Mouse (Mus musculus): ENCODE measurements around the gene Gm10147. TPM values are rescaled to one million over a fixed set of nuclear protein-coding genes. Genes with fewer than 3 reads are reported as not detected.

Gene Gm10147
- not detected in 2 replicates for polyA plus RNA-seq (2012; rRNA removed)

DNA sequence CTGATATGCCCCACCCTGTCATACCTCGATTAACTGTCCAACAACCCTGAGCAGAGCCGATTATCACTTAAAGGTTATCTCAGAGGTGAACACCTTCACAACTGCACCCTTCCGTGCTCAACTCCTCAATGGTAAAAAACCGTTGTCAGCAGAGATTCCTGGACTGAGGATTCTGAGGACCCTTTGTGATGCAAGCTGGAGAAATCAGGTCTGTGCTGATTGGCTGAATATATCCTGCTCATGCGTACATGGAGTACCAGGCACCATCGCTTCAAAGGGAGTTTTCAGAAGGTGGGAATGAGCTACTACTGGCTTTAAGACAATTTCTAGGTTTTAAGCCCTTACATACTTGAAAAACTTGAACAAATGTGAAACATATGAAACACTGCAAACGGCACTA lies at the start of gene Gm10147:
Gm10147 (minus strand) TSS at position 101 of the 400 bp plus-strand sequence.

All from liver, embryonic 14 days (tissue).